Mouse (Mus musculus): ENCODE data around the gene F830045P16Rik. TPM values are rescaled to one million over a fixed set of nuclear protein-coding genes. Genes with fewer than 3 reads are reported as not detected.

Gene F830045P16Rik
- total RNA-seq, 1 experiment, result not detected

- Histone ChIP-seq H3K9ac (ENCODE audit: insufficient read depth, low read depth, low read length, poor library complexity, severe bottlenecking) (no peak overlapping the region), H3K36me3 (ENCODE audit: control insufficient read depth, insufficient read depth, low read length, poor library complexity, severe bottlenecking) (no peaks in the 10 kb centered on the region), H3K9me3 (ENCODE audit: control insufficient read depth, insufficient read depth, low read depth, low read length) (no peaks in the 10 kb centered on the region), H3K4me1 (ENCODE audit: control insufficient read depth in 2 of 2, insufficient read depth in 2 of 2, low read length in 2 of 2, poor library complexity in 1 of 2) (no peaks in the 10 kb centered on the region), H3K4me3 (ENCODE audit: insufficient read depth in 1 of 2, low read depth in 1 of 2, low read length in 2 of 2, poor library complexity in 1 of 2, severe bottlenecking in 1 of 2) (no peak overlapping the region), H3K27ac (ENCODE audit: insufficient read depth, low read depth, low read length, poor library complexity, severe bottlenecking) (no peak overlapping the region)
- in situ Hi-C loops (cut with MboI; ENCODE audit: low sequenced_read_pairs in 2 of 2, unreplicated experiment in 2 of 2), result no loop called here
- TF ChIP-seq ZC3H11A (IDR thresholded peaks at IDR 0.05; ENCODE audit: borderline replicate concordance, low read depth, low read length) (no peak), CHD2 (IDR thresholded peaks at IDR 0.05; ENCODE audit: low read depth, low read length) (no peak), MAFK (IDR thresholded peaks at IDR 0.05; ENCODE audit: insufficient read depth, low read depth, low read length) (no peak), HCFC1 (IDR thresholded peaks at IDR 0.05; ENCODE audit: borderline replicate concordance, insufficient read depth, low read length) (no peak), ZNF384 (IDR thresholded peaks at IDR 0.05; ENCODE audit: low read depth, low read length) (no peak)
- no peak for DNase-seq (ENCODE audit: low read depth, low spot score)
Observed at GRCm38 (mm10) chr2:129544448-129544847, 8.0 kb upstream of the F830045P16Rik start.

GRCm38 (mm10) chr2:129540036-129540435 is 3.6 kb upstream of the F830045P16Rik start:
- H3K36me3 ChIP-seq (ENCODE audit: control insufficient read depth, insufficient read depth, low read length, poor library complexity, severe bottlenecking), result no peaks in the 10 kb centered on the region
- in situ Hi-C loops (cut with MboI; ENCODE audit: low sequenced_read_pairs in 2 of 2, unreplicated experiment in 2 of 2), result no loop called here
- H3K9me3 ChIP-seq (ENCODE audit: control insufficient read depth, insufficient read depth, low read depth, low read length), result no peaks in the 10 kb centered on the region
- no peak overlapping the region for H3K9ac ChIP-seq (ENCODE audit: insufficient read depth, low read depth, low read length, poor library complexity, severe bottlenecking)
- no peak for TF ChIP-seq CHD2 (IDR thresholded peaks at IDR 0.05; ENCODE audit: low read depth, low read length)
- no peak for TF ChIP-seq HCFC1 (IDR thresholded peaks at IDR 0.05; ENCODE audit: borderline replicate concordance, insufficient read depth, low read length)
- TF ChIP-seq MAFK (IDR thresholded peaks at IDR 0.05; ENCODE audit: insufficient read depth, low read depth, low read length), result no peak
- no peak for TF ChIP-seq ZNF384 (IDR thresholded peaks at IDR 0.05; ENCODE audit: low read depth, low read length)
- no peak for TF ChIP-seq ZC3H11A (IDR thresholded peaks at IDR 0.05; ENCODE audit: borderline replicate concordance, low read depth, low read length)
- H3K27ac ChIP-seq (ENCODE audit: insufficient read depth, low read depth, low read length, poor library complexity, severe bottlenecking), result no peak overlapping the region
- H3K4me1 ChIP-seq (ENCODE audit: control insufficient read depth in 2 of 2, insufficient read depth in 2 of 2, low read length in 2 of 2, poor library complexity in 1 of 2), result peaks cover 0 to 2% of the 10 kb centered on the region in 2 experiments; a peak in 1 of 4 replicates
- H3K4me3 ChIP-seq (ENCODE audit: insufficient read depth in 1 of 2, low read depth in 1 of 2, low read length in 2 of 2, poor library complexity in 1 of 2, severe bottlenecking in 1 of 2), result no peak overlapping the region
- no peak for DNase-seq (ENCODE audit: low read depth, low spot score)

- no peaks in the 10 kb centered on the region for H3K9me3 ChIP-seq (ENCODE audit: control insufficient read depth, insufficient read depth, low read depth, low read length)
- no peaks in the 10 kb centered on the region for H3K36me3 ChIP-seq (ENCODE audit: control insufficient read depth, insufficient read depth, low read length, poor library complexity, severe bottlenecking)
- DNase-seq (ENCODE audit: low read depth, low spot score), result no peak
- no peak overlapping the region for H3K9ac ChIP-seq (ENCODE audit: insufficient read depth, low read depth, low read length, poor library complexity, severe bottlenecking)
- peaks cover 0 to 3% of the 10 kb centered on the region in 2 experiments; a peak in 1 of 4 replicates for H3K4me1 ChIP-seq (ENCODE audit: control insufficient read depth in 2 of 2, insufficient read depth in 2 of 2, low read length in 2 of 2, poor library complexity in 1 of 2)
- TF ChIP-seq CHD2 (IDR thresholded peaks at IDR 0.05; ENCODE audit: low read depth, low read length) (no peak), ZNF384 (IDR thresholded peaks at IDR 0.05; ENCODE audit: low read depth, low read length) (no peak), HCFC1 (IDR thresholded peaks at IDR 0.05; ENCODE audit: borderline replicate concordance, insufficient read depth, low read length) (no peak), MAFK (IDR thresholded peaks at IDR 0.05; ENCODE audit: insufficient read depth, low read depth, low read length) (no peak), ZC3H11A (IDR thresholded peaks at IDR 0.05; ENCODE audit: borderline replicate concordance, low read depth, low read length) (no peak)
- in situ Hi-C loops (cut with MboI; ENCODE audit: low sequenced_read_pairs in 2 of 2, unreplicated experiment in 2 of 2), result no loop called here
- no peak overlapping the region for H3K27ac ChIP-seq (ENCODE audit: insufficient read depth, low read depth, low read length, poor library complexity, severe bottlenecking)
- no peak overlapping the region for H3K4me3 ChIP-seq (ENCODE audit: insufficient read depth in 1 of 2, low read depth in 1 of 2, low read length in 2 of 2, poor library complexity in 1 of 2, severe bottlenecking in 1 of 2)
Observed at GRCm38 (mm10) chr2:129539175-129539574, 2.8 kb upstream of the F830045P16Rik start.

- Histone ChIP-seq H3K4me3 (ENCODE audit: insufficient read depth in 1 of 2, low read depth in 1 of 2, low read length in 2 of 2, poor library complexity in 1 of 2, severe bottlenecking in 1 of 2) (no peak overlapping the region), H3K36me3 (ENCODE audit: control insufficient read depth, insufficient read depth, low read length, poor library complexity, severe bottlenecking) (no peaks in the 10 kb centered on the region), H3K4me1 (ENCODE audit: control insufficient read depth in 2 of 2, insufficient read depth in 2 of 2, low read length in 2 of 2, poor library complexity in 1 of 2) (peaks cover 0 to 3% of the 10 kb centered on the region in 2 experiments; a peak in 1 of 4 replicates), H3K9ac (ENCODE audit: insufficient read depth, low read depth, low read length, poor library complexity, severe bottlenecking) (no peak overlapping the region), H3K27ac (ENCODE audit: insufficient read depth, low read depth, low read length, poor library complexity, severe bottlenecking) (no peak overlapping the region), H3K9me3 (ENCODE audit: control insufficient read depth, insufficient read depth, low read depth, low read length) (no peaks in the 10 kb centered on the region)
- in situ Hi-C loops (cut with MboI; ENCODE audit: low sequenced_read_pairs in 2 of 2, unreplicated experiment in 2 of 2), result no loop called here
- TF ChIP-seq ZNF384 (IDR thresholded peaks at IDR 0.05; ENCODE audit: low read depth, low read length) (no peak), HCFC1 (IDR thresholded peaks at IDR 0.05; ENCODE audit: borderline replicate concordance, insufficient read depth, low read length) (no peak), MAFK (IDR thresholded peaks at IDR 0.05; ENCODE audit: insufficient read depth, low read depth, low read length) (no peak), CHD2 (IDR thresholded peaks at IDR 0.05; ENCODE audit: low read depth, low read length) (no peak), ZC3H11A (IDR thresholded peaks at IDR 0.05; ENCODE audit: borderline replicate concordance, low read depth, low read length) (no peak)
- no peak for DNase-seq (ENCODE audit: low read depth, low spot score)
Observed at GRCm38 (mm10) chr2:129537926-129538325, 1.5 kb upstream of the F830045P16Rik start.

- no peak overlapping the region for H3K9ac ChIP-seq (ENCODE audit: insufficient read depth, low read depth, low read length, poor library complexity, severe bottlenecking)
- TF ChIP-seq ZNF384 (IDR thresholded peaks at IDR 0.05; ENCODE audit: low read depth, low read length) (no peak), ZC3H11A (IDR thresholded peaks at IDR 0.05; ENCODE audit: borderline replicate concordance, low read depth, low read length) (no peak), HCFC1 (IDR thresholded peaks at IDR 0.05; ENCODE audit: borderline replicate concordance, insufficient read depth, low read length) (no peak), CHD2 (IDR thresholded peaks at IDR 0.05; ENCODE audit: low read depth, low read length) (no peak), MAFK (IDR thresholded peaks at IDR 0.05; ENCODE audit: insufficient read depth, low read depth, low read length) (no peak)
- in situ Hi-C loops (cut with MboI; ENCODE audit: low sequenced_read_pairs in 2 of 2, unreplicated experiment in 2 of 2), result no loop called here
- peaks cover 0 to 3% of the 10 kb centered on the region in 2 experiments; a peak in 1 of 4 replicates for H3K4me1 ChIP-seq (ENCODE audit: control insufficient read depth in 2 of 2, insufficient read depth in 2 of 2, low read length in 2 of 2, poor library complexity in 1 of 2)
- no peaks in the 10 kb centered on the region for H3K36me3 ChIP-seq (ENCODE audit: control insufficient read depth, insufficient read depth, low read length, poor library complexity, severe bottlenecking)
- H3K9me3 ChIP-seq (ENCODE audit: control insufficient read depth, insufficient read depth, low read depth, low read length), result no peaks in the 10 kb centered on the region
- no peak overlapping the region for H3K27ac ChIP-seq (ENCODE audit: insufficient read depth, low read depth, low read length, poor library complexity, severe bottlenecking)
- DNase-seq (ENCODE audit: low read depth, low spot score), result no peak
- no peak overlapping the region for H3K4me3 ChIP-seq (ENCODE audit: insufficient read depth in 1 of 2, low read depth in 1 of 2, low read length in 2 of 2, poor library complexity in 1 of 2, severe bottlenecking in 1 of 2)
Observed at GRCm38 (mm10) chr2:129537360-129537759, 958 bp upstream of the F830045P16Rik start.
